Mouse (Mus musculus): ENCODE data around the gene Nosip.

GRCm38 (mm10) chr7:45126147-45126843, 64.1 kb downstream of the Nosip start:
- TF ChIP-seq CTCF (IDR thresholded peaks at IDR 0.05; ENCODE audit: low read depth) (no peak), EP300 (IDR thresholded peaks at IDR 0.05; ENCODE audit: low read depth) (no peak)
